Mouse (Mus musculus) brain, embryonic 14.5 days (tissue): ENCODE results near the gene 2900011O08Rik.

Source experiments
- CTCF ChIP-seq: fragments of 200-500 bp; IDR thresholded peaks from 2 replicates; pipeline ENCODE4 v1.5.1; 2012; ENCODE audit warnings: inconsistent platforms, mild to moderate bottlenecking, moderate library complexity, borderline replicate concordance; ENCODE audit not compliant: insufficient read depth, insufficient read length; ENCODE audit errors: extremely low read depth
- POLR2A ChIP-seq: fragments of 200-500 bp; IDR thresholded peaks from 2 replicates; pipeline ENCODE4 v1.6.1; 2012; ENCODE audit warnings: mild to moderate bottlenecking, inconsistent platforms, borderline replicate concordance; ENCODE audit not compliant: poor library complexity, insufficient read depth, insufficient read length, severe bottlenecking; ENCODE audit errors: extremely low read depth

- no peak for TF ChIP-seq CTCF
- no peak for TF ChIP-seq POLR2A
Measured at GRCm38 (mm10) chr16:14121563-14121962, 135.2 kb downstream of the 2900011O08Rik start.
